Mouse (Mus musculus): ENCODE results near the gene Tpt1. TPM values are rescaled to one million over a fixed set of nuclear protein-coding genes. Genes with fewer than 3 reads are reported as not detected.

The Tpt1 gene
- polyA plus RNA-seq (2015; fragmentation: Nextera tagmentation; extraction: Ambion mirVana), result 1,212 and 1,295 TPM in 2 replicates

- WGBS, result 1% methylated on average over 89 of the region's 108 CpGs
- H3K9me3 ChIP-seq (ENCODE audit: control insufficient read depth), result no peaks in the 10 kb centered on the region
- ATAC-seq, result peak; percentile 97
- H3K27me3 ChIP-seq (replicated peaks; ENCODE audit: control insufficient read depth, insufficient read depth, low read length), result no peaks in the 10 kb centered on the region
- H3K27ac ChIP-seq (ENCODE audit: low read depth, low read length), result peak within 1 kb of the TSS; percentile 100
- H3K4me1 ChIP-seq (replicated peaks; ENCODE audit: control insufficient read depth, insufficient read depth, low read length), result peaks cover 6% of the 10 kb centered on the region
- TF ChIP-seq CTCF (IDR thresholded peaks at IDR 0.05; ENCODE audit: low read depth), result no peak
- peak within 1 kb of the TSS; percentile 80 for H3K4me2 ChIP-seq (replicated peaks; ENCODE audit: low read depth)
- H3K36me3 ChIP-seq (ENCODE audit: control insufficient read depth, insufficient read depth), result peaks cover 23% of the 10 kb centered on the region
- peak within 1 kb of the TSS; percentile 98 for H3K9ac ChIP-seq (ENCODE audit: low read depth, low read length)
- H3K4me3 ChIP-seq (ENCODE audit: low read depth, low read length), result peak within 1 kb of the TSS; percentile 96
Measured at GRCm38 (mm10) chr14:75844867-75845697, at the start of gene Tpt1. Tpt1 (plus strand) TSS chr14:75845093.

GRCm38 (mm10) chr14:75795918-75796317 is 49.0 kb upstream of the Tpt1 start:
- Histone ChIP-seq H3K27me3 (replicated peaks; ENCODE audit: control insufficient read depth, insufficient read depth, low read length) (no peaks in the 10 kb centered on the region), H3K36me3 (ENCODE audit: control insufficient read depth, insufficient read depth) (no peaks in the 10 kb centered on the region), H3K4me1 (replicated peaks; ENCODE audit: control insufficient read depth, insufficient read depth, low read length) (no peaks in the 10 kb centered on the region), H3K9ac (ENCODE audit: low read depth, low read length) (no peak overlapping the region), H3K4me3 (ENCODE audit: low read depth, low read length) (no peak overlapping the region), H3K27ac (ENCODE audit: low read depth, low read length) (no peak overlapping the region), H3K4me2 (replicated peaks; ENCODE audit: low read depth) (no peak overlapping the region), H3K9me3 (ENCODE audit: control insufficient read depth) (no peaks in the 10 kb centered on the region)
- TF ChIP-seq CTCF (IDR thresholded peaks at IDR 0.05; ENCODE audit: low read depth), result no peak
- no peak for ATAC-seq
- 87% methylated on average over 4 of the region's 4 CpGs for WGBS

DNA sequence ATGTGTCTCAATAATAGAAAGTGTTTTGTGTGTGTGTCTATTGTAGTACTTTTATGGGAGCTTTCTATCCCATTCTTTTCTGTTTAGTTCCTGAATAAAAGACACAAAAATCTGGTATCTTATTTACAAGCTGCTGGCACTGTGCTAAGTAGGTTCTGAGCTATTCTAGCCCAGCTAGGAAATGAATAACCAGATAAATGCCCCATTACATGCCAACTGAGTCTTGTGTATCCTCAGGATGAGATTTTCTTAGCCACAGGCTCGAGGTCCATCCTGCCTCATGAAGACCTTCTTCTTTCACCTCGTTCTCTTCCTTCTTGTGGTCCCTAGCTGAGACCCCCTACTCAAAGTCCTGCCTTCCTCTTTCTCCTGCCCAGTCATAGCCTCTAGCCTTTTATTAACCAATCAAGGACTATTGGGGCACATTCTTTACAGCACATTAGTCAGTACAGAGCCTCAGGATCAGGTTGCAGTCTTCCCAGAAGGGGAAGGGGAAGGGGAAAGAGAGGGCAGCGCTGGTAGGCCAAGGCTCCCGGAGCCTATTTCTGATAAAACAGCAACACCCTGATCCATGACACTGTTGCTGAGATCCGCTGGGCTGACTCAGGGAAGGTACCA is 47.0 kb upstream of the Tpt1 start:
- no peak for ATAC-seq
- 51% methylated on average over 5 of the region's 5 CpGs for WGBS

GRCm38 (mm10) chr14:75807800-75808199 is 37.1 kb upstream of the Tpt1 start:
- no peak overlapping the region for H3K27ac ChIP-seq (ENCODE audit: low read depth, low read length)
- H3K27me3 ChIP-seq (replicated peaks; ENCODE audit: control insufficient read depth, insufficient read depth, low read length), result no peaks in the 10 kb centered on the region
- TF ChIP-seq CTCF (IDR thresholded peaks at IDR 0.05; ENCODE audit: low read depth), result no peak
- no peaks in the 10 kb centered on the region for H3K36me3 ChIP-seq (ENCODE audit: control insufficient read depth, insufficient read depth)
- no peak overlapping the region for H3K9ac ChIP-seq (ENCODE audit: low read depth, low read length)
- no peak overlapping the region for H3K4me3 ChIP-seq (ENCODE audit: low read depth, low read length)
- WGBS, result 65% methylated on average over 8 of the region's 8 CpGs
- no peaks in the 10 kb centered on the region for H3K9me3 ChIP-seq (ENCODE audit: control insufficient read depth)
- H3K4me1 ChIP-seq (replicated peaks; ENCODE audit: control insufficient read depth, insufficient read depth, low read length), result no peaks in the 10 kb centered on the region
- peak; percentile 76 for ATAC-seq
- no peak overlapping the region for H3K4me2 ChIP-seq (replicated peaks; ENCODE audit: low read depth)

More for the DNA sequence above, 47.0 kb upstream of the Tpt1 start:
- Histone ChIP-seq H3K36me3 (ENCODE audit: control insufficient read depth, insufficient read depth) (no peaks in the 10 kb centered on the region), H3K9me3 (ENCODE audit: control insufficient read depth) (no peaks in the 10 kb centered on the region), H3K4me3 (ENCODE audit: low read depth, low read length) (no peak overlapping the region), H3K4me2 (replicated peaks; ENCODE audit: low read depth) (no peak overlapping the region), H3K9ac (ENCODE audit: low read depth, low read length) (no peak overlapping the region), H3K27ac (ENCODE audit: low read depth, low read length) (no peak overlapping the region), H3K4me1 (replicated peaks; ENCODE audit: control insufficient read depth, insufficient read depth, low read length) (no peaks in the 10 kb centered on the region), H3K27me3 (replicated peaks; ENCODE audit: control insufficient read depth, insufficient read depth, low read length) (no peaks in the 10 kb centered on the region)
- no peak for TF ChIP-seq CTCF (IDR thresholded peaks at IDR 0.05; ENCODE audit: low read depth)

- ATAC-seq, result no peak
- no peak overlapping the region for H3K27ac ChIP-seq (ENCODE audit: low read depth, low read length)
Measured at GRCm38 (mm10) chr14:75809931-75810330, 35.0 kb upstream of the Tpt1 start.

GRCm38 (mm10) chr14:75818528-75818927 is 26.4 kb upstream of the Tpt1 start:
- no peak overlapping the region for H3K4me2 ChIP-seq (replicated peaks; ENCODE audit: low read depth)
- no peaks in the 10 kb centered on the region for H3K36me3 ChIP-seq (ENCODE audit: control insufficient read depth, insufficient read depth)
- no peak overlapping the region for H3K4me3 ChIP-seq (ENCODE audit: low read depth, low read length)
- no peaks in the 10 kb centered on the region for H3K9me3 ChIP-seq (ENCODE audit: control insufficient read depth)
- H3K27ac ChIP-seq (ENCODE audit: low read depth, low read length), result no peak overlapping the region
- no peak for ATAC-seq
- TF ChIP-seq CTCF (IDR thresholded peaks at IDR 0.05; ENCODE audit: low read depth), result no peak
- WGBS, result 86% methylated on average over 2 of the region's 2 CpGs
- H3K27me3 ChIP-seq (replicated peaks; ENCODE audit: control insufficient read depth, insufficient read depth, low read length), result no peaks in the 10 kb centered on the region
- H3K9ac ChIP-seq (ENCODE audit: low read depth, low read length), result no peak overlapping the region
- H3K4me1 ChIP-seq (replicated peaks; ENCODE audit: control insufficient read depth, insufficient read depth, low read length), result no peaks in the 10 kb centered on the region

More at GRCm38 (mm10) chr14:75809931-75810330, 35.0 kb upstream of the Tpt1 start:
- WGBS, result 81% methylated on average over 6 of the region's 6 CpGs
- Histone ChIP-seq H3K27me3 (replicated peaks; ENCODE audit: control insufficient read depth, insufficient read depth, low read length) (no peaks in the 10 kb centered on the region), H3K4me3 (ENCODE audit: low read depth, low read length) (no peak overlapping the region), H3K4me2 (replicated peaks; ENCODE audit: low read depth) (no peak overlapping the region), H3K9ac (ENCODE audit: low read depth, low read length) (no peak overlapping the region), H3K9me3 (ENCODE audit: control insufficient read depth) (no peaks in the 10 kb centered on the region), H3K36me3 (ENCODE audit: control insufficient read depth, insufficient read depth) (no peaks in the 10 kb centered on the region), H3K4me1 (replicated peaks; ENCODE audit: control insufficient read depth, insufficient read depth, low read length) (no peaks in the 10 kb centered on the region)
- no peak for TF ChIP-seq CTCF (IDR thresholded peaks at IDR 0.05; ENCODE audit: low read depth)

Data from intestine, postnatal 0 days (tissue).